Mouse (Mus musculus) effector memory CD4-positive, alpha-beta T cell, adult 5 months (primary cell): ENCODE data around the gene Barhl1. TPM values are rescaled to one million over a fixed set of nuclear protein-coding genes. Genes with fewer than 3 reads are reported as not detected.

Experiments used
- polyA plus RNA-seq: library from polyadenylated mRNA; unstranded; fragments of 100-300 nt; shearing (Covaris generic); gene quantifications from one replicate; pipeline ENCODE4 v1.2.1, GENCODE M21; 2017

Barhl1 gene
- polyA plus RNA-seq: not detected

GRCm38 (mm10) chr2:28916513-28916865 is at the start of gene Barhl1:
Gene Barhl1, minus strand, starts transcription at chr2:28916668.

Other genes starting within 250 kb of the Barhl1 start
- not detected for gene Spaca9, start 216.9 kb downstream of the Barhl1 start, polyA plus RNA-seq
- not detected for gene Ak8, start 216.5 kb downstream of the Barhl1 start, polyA plus RNA-seq
- gene Gtf3c4, start 76.3 kb downstream of the Barhl1 start, polyA plus RNA-seq: 9.3 TPM
- gene Ddx31, start 76.3 kb downstream of the Barhl1 start, polyA plus RNA-seq: 18.1 TPM
- 0.49 TPM for gene Cfap77, start 138.4 kb upstream of the Barhl1 start, polyA plus RNA-seq
- 13.4 TPM for gene Ttf1, start 143.6 kb upstream of the Barhl1 start, polyA plus RNA-seq
- 68.7 TPM for gene Setx, start 207.5 kb upstream of the Barhl1 start, polyA plus RNA-seq